Mouse (Mus musculus) right cerebral cortex, adult 18-20 months (tissue): ENCODE measurements around the gene Rtel1.

Source experiments
- DNase-seq: peaks from one replicate; pipeline ENCODE4 v3.0.0; 2022; ENCODE audit warnings: mixed read lengths

The Rtel1 gene

DNA sequence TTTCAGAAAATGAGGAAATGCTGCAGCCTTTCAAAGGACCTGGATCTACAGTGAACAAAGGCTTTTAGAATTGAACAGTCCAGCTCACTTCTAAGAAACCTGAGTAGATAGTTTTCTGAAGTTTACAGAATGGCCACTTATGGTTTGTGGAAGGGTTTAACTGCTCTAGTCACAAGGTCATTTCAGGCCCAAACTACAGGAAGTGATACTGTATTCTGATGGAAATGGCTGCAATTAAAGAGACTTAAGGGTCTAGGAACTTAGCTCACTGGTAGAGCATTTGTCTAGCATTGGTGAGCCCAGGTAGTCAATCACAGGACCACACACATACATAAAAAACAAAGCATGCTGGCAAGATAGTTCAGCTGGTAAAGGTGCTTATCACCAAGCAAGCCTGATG, 13.0 kb downstream of the Rtel1 start:
- no peak for DNase-seq

DNA sequence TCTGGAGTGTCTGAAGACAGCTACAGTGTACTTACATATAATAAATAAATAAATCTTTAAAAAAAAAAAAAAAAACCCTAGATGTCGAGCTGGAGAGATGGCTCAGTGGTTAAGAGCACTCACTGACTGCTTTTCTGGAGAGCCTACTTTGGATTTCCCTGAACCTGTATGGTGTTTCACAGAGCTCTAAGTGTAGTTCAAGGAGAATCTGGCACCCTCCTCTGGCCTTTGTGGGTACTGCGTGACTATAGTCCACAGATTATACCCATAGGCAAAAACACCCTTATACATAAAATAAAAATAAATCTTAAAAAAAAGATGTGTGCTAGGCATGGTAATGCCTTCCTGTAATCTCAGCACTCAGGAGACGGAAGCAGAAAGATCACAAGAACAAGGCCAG, 14.5 kb downstream of the Rtel1 start:
- DNase-seq, result peak; percentile 73

DNA sequence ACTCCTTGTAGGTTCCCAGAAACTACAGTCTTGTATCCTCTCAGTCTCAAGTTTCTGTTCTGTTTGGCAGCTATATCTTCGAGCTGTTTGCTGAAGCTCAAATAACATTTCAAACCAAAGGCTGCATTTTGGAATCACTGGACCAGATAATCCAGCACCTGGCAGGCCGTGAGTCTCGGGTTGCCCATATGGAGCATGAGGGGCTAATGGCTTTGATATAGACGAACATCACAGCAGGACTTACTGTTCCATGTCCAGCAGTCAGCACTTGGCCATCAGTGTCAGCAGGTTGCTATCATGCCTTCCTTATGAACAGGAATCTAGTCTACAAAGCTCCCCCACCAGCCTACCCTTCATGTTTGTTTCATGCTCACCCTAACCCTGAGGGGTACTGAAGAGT, 20.9 kb downstream of the Rtel1 start:
- DNase-seq, result no peak

DNA sequence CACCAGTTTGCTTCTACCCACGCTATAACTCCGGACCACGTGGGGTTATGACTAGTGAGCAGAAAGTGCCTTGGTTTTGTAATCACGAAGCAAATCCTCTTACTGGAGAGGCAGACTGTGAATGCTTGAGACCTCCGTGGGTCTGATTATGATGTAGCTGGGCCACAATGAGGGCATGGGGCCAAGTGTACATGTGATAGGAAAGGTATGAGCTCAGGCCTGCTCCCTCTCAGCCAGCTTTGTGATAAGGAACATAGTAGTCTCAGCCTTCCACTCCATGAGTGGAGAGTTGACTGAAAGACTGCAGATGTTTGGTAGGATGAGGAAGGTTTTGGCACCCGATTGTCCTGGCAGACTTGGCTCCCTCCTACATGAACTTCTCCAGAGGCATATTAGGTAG, 23.2 kb downstream of the Rtel1 start:
- DNase-seq, result no peak

DNA sequence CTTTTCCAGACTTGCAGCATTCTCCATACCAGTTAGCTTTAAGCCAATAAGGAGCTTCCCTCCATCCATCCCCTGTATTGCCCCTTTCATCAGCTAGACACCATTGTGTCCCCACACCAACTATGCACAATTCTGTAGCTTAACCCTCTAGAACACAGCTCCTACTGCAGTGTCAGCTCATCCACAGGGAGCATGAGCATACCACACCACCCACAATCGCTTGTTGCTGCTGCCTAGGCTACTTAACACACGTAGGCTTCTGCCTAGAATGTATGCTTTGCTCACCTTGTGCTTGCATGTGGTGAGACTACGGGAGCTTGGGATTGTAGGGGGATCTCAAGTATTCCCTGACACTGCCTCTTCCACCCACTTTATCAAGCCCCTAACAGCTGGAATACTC, 37.2 kb downstream of the Rtel1 start:
- no peak for DNase-seq

DNA sequence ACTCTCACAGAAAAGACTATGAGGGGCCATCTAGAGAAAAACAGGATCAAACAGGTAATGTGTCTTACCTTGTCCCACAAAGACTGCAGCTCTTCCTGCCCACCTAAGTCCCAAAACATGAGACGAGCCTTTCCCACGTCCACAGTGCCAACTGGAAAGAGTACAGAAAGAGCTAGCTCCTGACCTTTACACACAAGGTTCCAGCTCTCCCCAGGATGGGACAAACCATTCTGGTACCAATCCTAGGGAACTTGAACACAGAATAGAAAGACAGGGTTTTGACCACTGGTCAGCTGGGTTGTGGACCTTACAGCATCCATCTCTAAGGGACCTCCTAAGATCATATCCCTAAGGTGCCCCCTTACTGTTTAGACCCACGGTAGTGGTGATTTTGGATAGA, 44.4 kb downstream of the Rtel1 start:
- no peak for DNase-seq

DNA sequence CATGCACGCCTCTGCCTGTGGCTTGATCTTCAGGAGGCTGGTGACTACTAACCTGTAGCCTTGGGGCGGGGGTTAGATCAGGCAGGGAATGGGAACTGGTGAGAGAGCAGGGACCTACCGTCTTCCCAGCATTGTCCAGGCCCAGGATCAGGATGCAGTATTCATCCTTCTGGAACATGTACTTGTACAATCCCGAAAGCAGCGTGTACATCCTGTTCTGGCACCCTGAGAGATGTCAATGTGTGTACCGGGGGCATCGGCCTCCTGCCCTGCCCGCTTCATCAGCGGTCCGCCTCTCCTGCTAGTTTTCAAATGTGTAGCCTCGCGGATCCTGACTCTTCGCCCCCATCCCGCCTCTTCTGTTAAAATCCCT, 44.9 kb downstream of the Rtel1 start:
- no peak for DNase-seq

DNA sequence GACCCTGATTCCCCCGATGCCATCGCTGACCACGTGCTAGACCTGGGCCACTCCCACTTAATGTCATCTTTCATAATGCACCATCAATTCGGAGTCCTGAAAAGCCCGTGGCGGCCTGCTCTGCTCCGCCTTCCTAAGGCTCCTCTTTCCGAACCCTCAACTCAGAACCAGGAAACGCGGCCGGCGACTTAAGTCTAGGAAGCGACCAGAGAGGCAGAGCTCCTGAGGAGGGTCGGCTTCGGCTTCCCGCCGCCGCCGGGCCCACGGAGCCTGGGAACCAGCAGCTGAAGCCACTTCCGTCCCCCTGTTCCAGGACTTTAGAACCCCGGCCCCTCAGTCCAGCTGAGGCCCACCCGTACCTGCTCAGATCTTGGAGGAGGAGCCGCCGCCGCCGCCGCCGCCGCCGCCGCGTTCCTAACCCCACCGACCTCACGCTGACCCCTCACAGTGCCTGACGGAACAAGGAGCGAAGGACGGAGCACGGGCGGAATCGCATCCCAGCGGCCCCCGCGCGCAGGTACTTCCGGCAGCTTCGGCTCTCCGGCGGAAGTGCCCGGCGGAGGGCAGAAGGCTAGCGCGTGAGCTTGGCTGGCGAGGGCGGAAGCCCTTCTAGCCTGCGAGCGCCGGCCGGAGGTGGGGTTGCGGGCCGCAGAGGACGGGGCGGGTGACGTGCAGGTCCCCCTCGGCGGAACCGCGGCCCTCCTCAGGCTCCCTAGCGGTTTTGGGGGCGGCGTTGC, 45.5 kb downstream of the Rtel1 start, which contains the start of the genes Zgpat and Arfrp1:
TSS of gene Zgpat (plus strand) at position 69 of the 737 bp plus-strand sequence.
TSS of gene Arfrp1 (minus strand) at position 545 of the 737 bp plus-strand sequence.
- DNase-seq, result peak; percentile 94

DNA sequence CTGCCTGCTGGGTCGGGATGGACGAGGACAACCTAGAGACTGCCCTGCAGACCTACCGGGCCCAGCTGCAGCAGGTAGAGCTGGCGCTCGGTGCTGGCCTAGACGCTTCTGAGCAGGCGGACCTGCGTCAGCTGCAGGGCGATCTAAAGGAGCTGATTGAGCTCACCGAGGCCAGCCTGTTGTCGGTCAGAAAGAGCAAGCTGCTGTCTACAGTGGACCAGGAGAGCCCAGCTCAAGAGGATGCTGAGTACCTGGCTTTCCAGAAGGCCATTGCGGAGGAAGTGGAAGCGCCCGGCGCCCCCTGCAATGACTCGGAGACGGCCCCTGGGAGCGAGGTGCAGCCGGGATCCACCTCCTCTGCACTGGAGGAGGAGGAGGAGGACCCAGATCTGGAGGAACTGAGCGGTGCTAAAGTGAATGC, 46.1 kb downstream of the Rtel1 start:
- DNase-seq, result no peak

DNA sequence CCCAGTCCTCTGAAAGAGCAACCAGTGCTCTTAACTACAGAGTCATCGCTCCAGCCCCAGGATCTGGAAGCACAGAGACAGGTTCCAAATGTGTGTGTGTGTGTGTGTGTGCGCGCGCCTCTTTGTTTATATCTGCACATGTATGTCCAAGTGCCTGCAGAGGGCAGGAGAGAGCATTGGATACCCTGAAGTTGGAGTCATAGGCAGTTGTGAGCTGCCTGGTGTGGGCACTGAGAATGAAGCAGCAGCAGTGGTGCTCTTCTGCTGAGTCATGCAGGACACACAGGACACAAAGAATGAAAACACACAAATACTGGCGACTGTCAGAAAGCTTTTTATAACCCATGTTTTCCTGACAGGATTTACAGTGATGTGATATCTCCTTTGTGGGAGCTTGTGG, 50.5 kb downstream of the Rtel1 start:
- no peak for DNase-seq

DNA sequence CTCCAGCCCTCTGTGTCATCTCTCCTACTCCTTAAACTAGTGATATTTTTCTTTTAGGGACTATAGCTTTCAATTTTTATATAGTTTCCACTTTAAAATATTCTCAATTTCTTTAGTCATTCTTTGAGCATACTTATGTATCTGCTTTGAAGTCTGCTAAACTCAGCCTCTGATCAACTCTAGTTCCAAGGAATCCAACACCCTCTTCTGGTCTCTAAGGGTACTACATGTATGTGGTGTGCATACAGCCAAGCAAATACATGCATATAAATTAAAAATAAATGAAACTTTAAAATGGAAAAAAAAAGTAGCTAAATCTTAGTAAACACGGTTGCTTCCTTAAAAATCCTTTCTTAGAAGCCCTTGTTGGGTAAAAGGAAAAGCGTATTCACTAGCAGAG, 56.2 kb downstream of the Rtel1 start:
- DNase-seq, result no peak

DNA sequence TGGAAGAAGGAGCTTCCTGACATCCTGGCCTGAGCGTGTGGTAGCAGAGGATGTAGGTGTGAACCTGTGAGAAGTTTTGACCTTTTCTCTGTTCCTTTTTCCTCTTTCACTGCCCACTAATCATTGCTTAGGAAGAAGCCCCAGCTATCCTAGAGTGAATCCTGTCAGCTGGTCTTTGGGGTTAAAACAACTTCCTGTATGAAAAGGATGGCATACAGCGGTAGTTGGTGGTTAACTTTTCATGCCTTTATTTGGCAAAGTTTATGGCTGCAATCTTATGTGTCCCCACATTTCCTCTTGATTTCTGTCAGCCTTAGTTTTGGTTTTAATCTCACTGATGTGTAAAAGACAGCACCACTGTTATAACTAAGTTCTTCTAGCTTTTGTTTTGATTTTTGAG, 57.7 kb downstream of the Rtel1 start:
- no peak for DNase-seq

DNA sequence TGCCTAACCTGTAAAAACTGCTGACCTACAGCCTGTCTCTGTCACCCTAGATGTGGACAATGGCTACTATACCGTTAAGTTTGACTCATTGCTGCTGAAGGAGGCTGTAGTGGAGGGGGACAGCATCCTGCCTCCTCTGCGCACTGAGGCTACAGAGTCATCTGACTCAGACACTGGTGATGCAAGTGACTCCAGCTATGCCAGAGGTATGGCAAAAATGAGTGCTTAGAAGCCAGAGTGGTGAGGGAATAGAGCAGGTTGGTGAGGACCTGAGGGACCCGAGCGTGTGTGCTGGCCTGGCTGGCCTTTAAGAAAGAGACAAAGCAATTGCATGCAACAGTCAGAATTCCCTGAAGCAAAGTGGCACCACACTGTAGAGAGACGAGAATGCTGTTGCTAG, 59.2 kb downstream of the Rtel1 start:
- no peak for DNase-seq

DNA sequence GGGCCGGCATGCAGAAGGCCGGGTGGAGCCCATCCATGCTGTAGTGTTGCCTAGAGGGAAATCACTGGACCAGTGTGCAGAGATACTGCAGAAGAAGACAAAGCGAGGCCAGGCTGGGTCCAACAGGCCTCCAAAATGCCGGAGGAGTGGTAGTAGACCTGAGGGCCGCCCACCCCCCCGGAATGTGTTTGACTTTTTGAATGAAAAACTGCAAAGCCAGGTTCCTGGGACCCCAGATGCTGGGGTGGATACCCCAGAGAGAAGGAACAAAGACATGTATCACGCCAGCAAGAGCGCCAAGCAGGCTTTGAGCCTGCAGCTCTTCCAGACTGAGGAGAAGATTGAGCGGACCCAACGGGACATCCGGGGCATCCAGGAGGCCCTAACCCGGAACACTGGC, 60.2 kb downstream of the Rtel1 start, which contains the start of gene Lime1:
TSS of gene Lime1 (plus strand) at position 301 of the 400 bp plus-strand sequence.
- no peak for DNase-seq

DNA sequence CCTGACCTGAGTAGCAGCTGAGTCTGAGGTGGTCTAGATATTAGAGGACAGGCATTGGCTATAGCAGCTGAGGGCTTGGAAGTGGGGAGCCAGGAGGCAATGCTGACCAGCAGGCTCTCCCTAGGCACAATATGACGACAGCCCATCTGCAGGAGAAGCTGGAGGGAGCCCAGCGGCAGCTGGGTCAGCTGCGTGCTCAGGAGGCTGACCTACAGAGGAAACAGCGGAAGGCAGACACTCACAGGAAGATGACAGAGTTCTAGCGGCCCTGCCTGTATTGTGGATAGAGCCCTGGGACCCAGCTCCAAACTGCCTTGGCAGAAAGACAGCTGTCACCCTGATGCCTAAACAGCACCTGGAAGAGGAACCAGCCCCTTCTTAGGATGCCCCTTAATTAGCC, 60.7 kb downstream of the Rtel1 start:
- no peak for DNase-seq

DNA sequence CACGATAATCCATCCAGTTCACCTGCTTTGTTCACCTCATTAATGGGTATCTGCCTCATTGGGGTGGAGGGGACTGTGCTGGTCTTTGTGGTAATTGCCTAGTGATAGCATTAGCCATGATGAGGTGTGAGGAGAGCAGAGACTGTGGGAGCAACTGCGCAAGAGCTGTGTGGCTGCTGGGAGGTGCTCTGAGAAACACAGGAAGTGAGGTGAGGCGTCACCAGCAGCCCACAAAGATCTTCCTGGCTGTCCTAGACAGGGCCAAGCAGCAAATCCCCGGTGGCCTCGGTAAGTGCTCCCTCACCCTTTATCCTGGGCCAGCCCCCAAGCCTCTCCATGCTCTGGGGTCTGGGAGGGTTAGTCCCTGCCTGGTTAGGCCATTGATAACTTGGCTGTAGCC, 61.6 kb downstream of the Rtel1 start:
- no peak for DNase-seq

DNA sequence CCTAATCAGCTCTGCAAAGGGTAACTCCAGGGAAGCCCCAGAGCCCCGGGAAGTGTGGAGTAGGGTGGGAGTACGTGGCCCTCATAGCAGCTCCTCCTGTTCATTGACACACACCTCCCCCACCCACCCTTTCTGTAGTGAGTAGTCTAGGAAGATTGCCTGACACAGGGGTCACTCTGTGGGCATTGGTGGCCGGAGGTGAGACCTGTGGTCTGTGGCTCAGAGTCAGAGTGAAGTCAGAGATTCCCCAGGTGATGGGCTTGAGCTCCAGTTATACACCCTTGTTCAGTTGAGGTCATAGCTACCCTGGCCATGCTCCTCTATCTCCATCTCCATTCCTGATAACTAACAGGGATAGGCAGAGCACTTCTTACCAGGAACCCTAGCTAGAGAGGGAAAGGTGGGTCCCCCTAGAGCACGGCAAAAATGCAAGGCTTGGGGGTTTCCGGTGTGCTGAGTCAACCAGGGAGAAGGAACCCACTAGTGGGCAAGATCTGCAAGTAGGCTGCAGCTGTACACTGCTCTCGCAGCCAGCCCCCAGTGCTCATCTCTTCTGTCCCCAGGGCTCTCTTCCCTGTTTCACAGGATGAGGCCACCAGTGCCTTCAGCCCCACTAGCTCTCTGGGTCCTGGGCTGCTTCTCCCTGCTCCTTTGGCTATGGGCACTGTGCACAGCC, 62.2 kb downstream of the Rtel1 start:
- no peak for DNase-seq

DNA sequence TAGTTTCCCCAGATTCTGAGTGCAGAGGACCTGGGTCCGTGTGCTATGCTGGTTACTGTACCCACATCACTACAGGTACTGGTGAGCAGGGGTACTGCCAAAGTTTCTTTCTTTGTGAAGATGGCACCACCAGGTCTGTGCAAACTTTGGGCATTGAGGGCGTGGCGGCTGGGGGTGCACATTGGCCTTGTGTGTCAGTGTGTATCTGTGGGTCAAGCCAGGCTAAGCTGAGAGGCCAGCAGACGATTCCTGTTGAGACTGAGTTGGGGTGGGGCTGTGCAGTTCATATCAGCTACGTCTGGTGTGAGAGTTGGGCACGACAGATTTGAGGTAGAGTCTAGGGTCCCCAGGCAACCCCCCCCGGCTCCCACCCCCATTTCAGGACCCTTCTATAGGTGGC, 64.9 kb downstream of the Rtel1 start:
- no peak for DNase-seq

DNA sequence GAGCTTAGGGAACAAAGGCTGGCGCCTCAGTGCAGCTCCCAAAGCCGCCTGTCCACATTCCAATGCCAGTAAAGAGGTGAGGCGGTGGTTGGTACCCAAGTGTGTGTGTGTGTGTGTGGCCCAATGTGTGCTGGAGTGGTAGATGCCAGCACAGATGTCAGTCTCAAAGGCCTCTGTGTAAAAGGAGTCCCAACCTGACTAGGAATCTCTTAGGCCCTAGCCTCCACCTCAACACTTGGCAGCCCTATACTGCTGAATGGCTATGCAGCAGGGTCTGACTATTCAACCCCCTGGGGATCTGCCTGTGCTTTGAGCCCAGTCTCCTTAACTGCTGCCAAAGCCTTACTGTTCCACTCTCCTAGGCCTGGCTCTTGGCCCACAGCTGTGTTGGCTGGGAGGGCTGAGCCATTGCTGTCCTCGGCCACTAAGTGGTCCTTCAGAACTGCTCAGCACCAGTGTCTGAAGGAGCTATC, 65.4 kb downstream of the Rtel1 start:
- DNase-seq, result peak; percentile 34

DNA sequence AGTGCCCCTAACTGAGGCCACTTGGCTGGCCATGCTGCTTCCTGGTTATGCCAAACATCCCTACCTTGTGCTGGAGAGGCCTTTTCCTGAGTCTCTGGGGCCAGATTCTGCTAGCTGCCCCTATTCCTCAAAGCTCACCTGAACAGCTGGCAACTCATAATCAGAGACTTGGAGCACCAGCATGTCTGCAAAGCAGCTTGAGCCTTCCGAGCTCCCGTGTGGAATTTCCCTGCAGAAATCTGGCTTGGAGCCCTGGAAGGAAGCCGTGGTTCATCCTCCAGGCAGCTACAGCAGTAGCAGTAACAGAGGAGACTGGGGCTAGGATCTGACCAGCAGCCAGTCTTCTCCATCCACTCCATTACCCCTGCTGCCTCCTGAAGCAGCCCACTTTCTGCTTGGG, 66.3 kb downstream of the Rtel1 start:
- DNase-seq, result peak; percentile 81

DNA sequence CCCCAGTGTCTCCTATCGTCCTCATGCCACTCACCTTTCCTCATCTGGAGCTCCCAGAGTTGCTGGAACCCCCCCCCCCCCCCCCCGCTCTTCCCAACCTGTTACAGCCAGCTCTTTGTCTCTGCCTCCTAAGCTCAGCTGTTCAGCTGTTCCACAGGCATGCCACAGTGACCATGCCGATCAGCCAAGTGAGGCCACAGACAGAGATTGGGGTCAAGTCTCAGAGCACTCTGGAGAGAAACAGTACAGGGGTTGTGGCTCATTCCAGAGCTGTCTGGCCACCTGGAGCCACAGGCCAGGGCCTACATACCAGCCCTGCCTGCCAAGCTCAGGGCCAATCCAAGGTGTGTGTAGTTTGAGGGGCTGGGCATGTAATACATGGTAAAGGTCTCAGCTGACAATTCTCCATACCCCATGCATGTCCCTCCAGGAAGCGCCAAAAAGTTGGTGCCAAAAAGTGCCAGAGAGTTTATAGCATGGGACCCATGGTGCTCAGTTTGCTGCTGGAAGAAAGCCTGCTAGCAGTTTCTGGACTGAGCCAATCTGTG, 67.2 kb downstream of the Rtel1 start:
- DNase-seq, result no peak

DNA sequence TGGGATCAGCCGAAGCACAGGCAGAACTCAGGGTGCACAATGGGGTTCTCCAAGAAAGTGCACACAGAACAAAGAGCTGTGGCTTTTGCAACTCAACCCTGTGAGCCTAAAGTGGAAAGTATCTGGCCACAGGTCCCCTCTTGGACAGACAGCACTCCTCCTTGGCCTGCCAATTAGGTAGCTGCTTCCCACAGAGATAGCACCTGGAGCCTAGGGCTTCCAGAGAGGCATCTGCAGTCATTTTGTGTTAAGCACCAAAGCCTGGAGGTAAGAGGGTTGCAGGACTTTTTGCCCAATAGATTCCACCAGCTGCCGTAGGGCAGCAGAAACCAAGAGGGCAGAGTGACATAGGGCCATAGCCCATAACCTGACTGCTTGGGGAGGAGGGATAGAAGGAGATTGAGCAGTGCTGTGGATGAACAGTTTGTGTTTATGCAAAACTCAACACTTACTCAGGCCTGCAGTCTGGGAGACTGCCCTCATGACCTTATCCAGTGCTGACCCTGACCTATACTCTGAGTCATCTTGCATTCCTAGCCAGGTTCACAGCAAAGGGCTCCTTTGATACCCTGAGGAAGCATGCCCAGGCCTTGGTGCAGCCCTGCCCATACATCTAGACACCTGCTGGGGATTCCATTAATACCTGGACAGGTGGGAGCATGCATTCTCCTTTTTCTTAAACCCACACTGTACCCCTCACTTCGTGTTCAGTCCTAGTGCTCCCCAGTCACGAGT, 70.8 kb downstream of the Rtel1 start:
- DNase-seq, result no peak

DNA sequence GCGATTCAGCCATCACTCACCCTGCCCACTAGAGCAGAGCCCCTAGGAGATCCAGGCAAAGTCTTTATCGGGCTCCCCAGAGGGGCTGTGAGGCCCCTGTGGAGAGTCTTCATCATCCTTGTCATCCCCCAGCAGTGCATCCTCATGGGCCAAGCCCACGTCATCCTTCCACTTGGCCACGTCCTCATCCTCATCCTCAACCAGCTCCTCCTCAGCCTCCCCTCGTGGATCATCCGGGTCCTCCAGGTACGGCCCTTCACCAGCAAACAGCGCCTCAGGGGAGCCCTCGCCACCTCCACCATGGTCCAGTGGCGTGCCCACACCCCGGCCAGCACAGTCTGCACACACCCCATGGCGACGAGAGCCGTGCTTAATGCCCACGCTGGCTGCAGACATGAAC, 71.5 kb downstream of the Rtel1 start:
- DNase-seq, result no peak
